Mouse (Mus musculus) midbrain, embryonic 16.5 days (tissue): ENCODE measurements around the gene Lad1. TPM values are rescaled to one million over a fixed set of nuclear protein-coding genes. Genes with fewer than 3 reads are reported as not detected.

Source experiments
- ATAC-seq: fragments of 200-750 bp; cut with Nextera tagmentation; 2 replicates; pipeline ENCODE4 v1.8.0; 2017; ENCODE audit warnings: moderate TSS enrichment
- H3K27ac ChIP-seq: fragments of 300-500 bp; sonication (generic); 2 replicates; pipeline ENCODE4 v1.5.1; 2014; ENCODE audit warnings: mild to moderate bottlenecking, low read length, mixed read lengths
- H3K27me3 ChIP-seq: fragments of 300-500 bp; sonication (generic); 2 replicates; pipeline ENCODE4 v1.6.1; 2014; ENCODE audit warnings: low read depth, low read length, mixed read lengths; ENCODE audit not compliant: control insufficient read depth, insufficient read depth
- H3K36me3 ChIP-seq: fragments of 300-500 bp; sonication (generic); 2 replicates; pipeline ENCODE4 v1.6.1; 2014; ENCODE audit warnings: mild to moderate bottlenecking, low read length, moderate library complexity, mixed read lengths; ENCODE audit not compliant: control insufficient read depth, insufficient read depth
- H3K4me1 ChIP-seq: fragments of 300-500 bp; sonication (generic); 2 replicates; pipeline ENCODE4 v1.6.1; 2014; ENCODE audit warnings: mild to moderate bottlenecking, low read length, mixed read lengths; ENCODE audit not compliant: control insufficient read depth, insufficient read depth
- H3K4me2 ChIP-seq: fragments of 300-500 bp; sonication (generic); 2 replicates; pipeline ENCODE4 v1.6.1; 2014; ENCODE audit warnings: mild to moderate bottlenecking, low read length, mixed read lengths
- H3K4me3 ChIP-seq: fragments of 300-500 bp; sonication (generic); 2 replicates; pipeline ENCODE4 v1.5.1; 2014; ENCODE audit warnings: low read depth, mild to moderate bottlenecking, low read length, moderate library complexity, mixed read lengths
- H3K9ac ChIP-seq: fragments of 300-500 bp; sonication (generic); 2 replicates; pipeline ENCODE4 v1.6.1; 2014; ENCODE audit warnings: low read depth, low read length, mixed read lengths
- H3K9me3 ChIP-seq: fragments of 300-500 bp; sonication (generic); replicated peaks from 2 replicates; pipeline ENCODE4 v1.6.1; 2014; ENCODE audit warnings: mild to moderate bottlenecking, low read length, mixed read lengths; ENCODE audit not compliant: control insufficient read depth, poor library complexity, severe bottlenecking
- WGBS: fragments of 180-500 bp; shearing (Covaris S2); extraction: QIAGEN DNeasy Blood & Tissue Kit; methylation state at CpG from one replicate; pipeline ENCODE4 v1.1.7; 2014; 5-methylcytosine and 5-hydroxymethylcytosine counted together
- polyA plus RNA-seq: library from polyadenylated mRNA; unstranded; fragments of >200 nt; fragmentation: Nextera tagmentation; extraction: Ambion mirVana; gene quantifications from 2 replicates; pipeline ENCODE4 v1.2.1, GENCODE M21; 2015

Gene Lad1
- polyA plus RNA-seq, 1 experiment from 2014 or later: 0.95 TPM

DNA sequence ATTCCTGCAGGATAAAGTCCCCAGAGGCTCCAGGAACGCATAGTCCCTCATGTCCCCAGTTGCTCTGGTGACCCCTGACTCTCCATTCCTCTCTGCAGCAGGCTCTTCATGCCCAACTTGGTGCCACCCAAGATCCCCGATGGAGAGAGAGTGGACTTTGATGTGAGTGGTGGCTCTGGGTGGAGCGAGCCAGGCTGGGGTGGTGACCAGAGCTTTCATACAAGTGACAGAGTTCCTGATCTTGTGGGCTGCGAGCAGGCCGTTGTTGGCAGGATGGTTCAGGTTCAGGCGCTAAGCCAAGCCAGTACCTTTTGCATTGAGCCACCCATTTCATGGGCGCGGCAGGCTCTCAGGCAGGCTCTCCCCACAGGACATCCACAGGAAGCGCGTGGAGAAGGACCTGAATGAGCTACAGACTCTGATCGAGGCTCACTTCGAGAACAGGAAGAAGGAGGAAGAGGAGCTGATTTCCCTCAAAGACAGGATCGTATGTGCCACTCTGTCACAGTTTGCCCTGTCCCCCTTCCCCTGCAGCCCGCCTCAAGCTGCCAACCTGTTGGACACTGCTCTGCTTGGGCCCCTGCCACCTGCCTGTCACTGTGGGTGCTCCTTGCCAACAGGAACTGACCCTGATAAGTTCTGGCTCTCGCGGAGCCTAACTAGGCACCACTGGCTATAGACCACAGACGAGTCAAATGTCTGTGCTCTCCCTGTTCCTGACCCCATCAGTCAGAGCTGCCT lies 29.4 kb downstream of the Lad1 start:
- Histone ChIP-seq H3K4me2 (no peak overlapping the region), H3K9ac (no peak overlapping the region), H3K9me3 (no peaks in the 10 kb centered on the region), H3K4me3 (no peak overlapping the region), H3K36me3 (no peaks in the 10 kb centered on the region), H3K4me1 (no peaks in the 10 kb centered on the region), H3K27me3 (no peaks in the 10 kb centered on the region), H3K27ac (no peak overlapping the region)
- ATAC-seq: no peak
- whole genome bisulfite sequencing: 87% methylated on average over 17 of the region's 17 CpGs

DNA sequence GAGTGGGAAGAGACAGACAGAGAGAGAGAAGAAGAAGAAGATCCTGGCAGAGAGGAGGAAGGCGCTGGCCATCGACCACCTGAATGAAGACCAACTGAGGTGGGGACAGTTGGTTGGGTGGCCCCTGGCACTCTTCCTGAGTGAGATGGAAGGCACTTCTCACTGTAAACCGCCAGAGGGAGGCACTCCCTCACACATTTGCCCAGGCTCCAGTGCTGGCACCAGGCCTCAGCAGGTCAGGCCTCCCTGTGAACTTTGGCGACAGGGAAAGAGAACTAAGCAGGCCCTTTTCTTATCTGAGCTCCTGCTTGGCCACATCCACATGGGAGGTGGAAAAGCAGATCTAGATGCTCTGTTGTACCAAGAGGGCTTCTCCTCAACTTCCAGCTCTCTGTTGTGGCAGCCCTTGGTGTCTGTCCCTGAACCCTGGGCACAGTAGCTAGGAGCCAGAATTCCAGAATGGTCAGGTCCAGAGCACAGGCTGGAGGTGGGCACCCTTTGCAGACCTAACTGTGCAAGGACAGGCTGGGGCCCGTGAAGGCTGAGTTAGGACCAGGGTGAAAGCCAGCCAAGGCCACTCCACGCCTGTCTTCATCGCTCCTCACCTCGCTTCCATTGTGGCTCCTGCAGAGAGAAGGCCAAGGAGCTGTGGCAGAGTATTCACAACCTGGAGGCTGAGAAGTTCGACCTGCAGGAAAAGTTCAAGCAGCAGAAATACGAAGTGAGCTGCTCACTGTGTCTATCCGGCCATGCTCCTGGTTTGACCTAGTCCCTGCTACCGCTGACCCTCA lies 32.5 kb downstream of the Lad1 start:
- H3K4me3 ChIP-seq: no peak overlapping the region
- H3K36me3 ChIP-seq: no peaks in the 10 kb centered on the region
- no peak overlapping the region for H3K9ac ChIP-seq
- H3K4me2 ChIP-seq: no peak overlapping the region
- ATAC-seq: no peak
- H3K9me3 ChIP-seq: no peaks in the 10 kb centered on the region
- 73% methylated on average over 12 of the region's 12 CpGs for WGBS
- no peaks in the 10 kb centered on the region for H3K4me1 ChIP-seq
- H3K27ac ChIP-seq: no peak overlapping the region
- no peaks in the 10 kb centered on the region for H3K27me3 ChIP-seq

DNA sequence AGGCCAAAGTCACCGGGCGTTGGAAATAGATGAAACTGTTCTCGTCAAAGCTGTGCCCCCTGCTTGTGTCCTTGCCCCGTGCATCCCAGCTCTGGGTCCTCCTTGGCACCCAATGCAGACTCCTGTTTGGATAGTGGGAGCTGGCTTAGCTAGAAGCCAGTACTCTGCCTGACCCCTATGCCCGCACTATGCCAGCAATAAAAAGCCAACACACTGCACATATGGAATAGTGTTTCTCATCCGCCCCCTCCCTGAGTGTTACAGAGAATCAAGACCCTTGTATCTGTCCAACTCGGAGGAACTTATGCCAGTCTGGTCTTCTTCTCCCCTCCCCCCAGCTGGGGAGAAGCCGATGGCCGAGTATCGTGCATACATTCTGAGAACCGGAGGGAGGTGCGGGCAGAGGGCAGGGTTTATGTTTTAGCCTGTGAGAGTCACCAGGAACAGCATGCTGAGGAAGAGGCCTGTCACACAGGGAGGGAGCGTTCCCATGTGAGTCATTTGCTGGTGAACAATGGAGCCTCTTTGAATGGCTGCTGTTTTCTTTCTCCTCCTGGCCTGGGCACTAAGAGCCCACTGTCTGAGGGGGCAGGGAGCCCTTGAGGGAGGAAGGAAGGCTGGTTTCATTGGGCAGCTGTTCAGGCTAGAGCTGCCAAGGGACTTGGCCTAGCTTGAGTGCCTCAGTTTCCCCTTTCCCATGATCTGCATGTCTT lies 33.8 kb downstream of the Lad1 start:
- H3K36me3 ChIP-seq: no peaks in the 10 kb centered on the region
- H3K4me1 ChIP-seq: no peaks in the 10 kb centered on the region
- H3K4me3 ChIP-seq: no peak overlapping the region
- H3K27me3 ChIP-seq: no peaks in the 10 kb centered on the region
- no peaks in the 10 kb centered on the region for H3K9me3 ChIP-seq
- no peak overlapping the region for H3K4me2 ChIP-seq
- ATAC-seq: 0 out of 2 replicates have a peak, but pooled peaks have one; percentile 44
- no peak overlapping the region for H3K27ac ChIP-seq
- WGBS: 42% methylated on average over 13 of the region's 13 CpGs
- no peak overlapping the region for H3K9ac ChIP-seq

DNA sequence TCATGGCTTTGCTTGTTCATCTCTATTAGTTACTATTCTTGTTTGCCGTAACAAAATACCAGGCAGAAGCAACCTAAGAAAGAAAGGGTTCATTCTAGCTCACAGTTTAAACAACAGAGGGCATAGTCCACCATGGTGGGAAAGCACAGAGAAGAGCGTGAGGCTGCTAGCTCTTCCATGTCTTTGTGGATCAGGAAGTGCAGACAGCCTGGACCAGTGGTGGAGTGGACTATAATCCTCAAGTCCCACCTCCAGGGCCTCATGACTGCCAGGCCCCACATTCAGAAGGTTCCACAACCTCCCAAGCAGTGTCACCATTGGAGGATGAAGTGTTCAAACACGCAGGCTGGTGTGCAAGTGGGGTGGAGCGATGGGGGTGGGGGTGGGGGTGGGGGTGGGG lies 34.8 kb downstream of the Lad1 start:
- H3K27ac ChIP-seq: no peak overlapping the region
- H3K9me3 ChIP-seq: no peaks in the 10 kb centered on the region
- 94% methylated on average over 4 of the region's 4 CpGs for WGBS
- H3K4me1 ChIP-seq: no peaks in the 10 kb centered on the region
- no peak overlapping the region for H3K4me3 ChIP-seq
- no peaks in the 10 kb centered on the region for H3K36me3 ChIP-seq
- ATAC-seq: no peak
- H3K9ac ChIP-seq: no peak overlapping the region
- H3K27me3 ChIP-seq: no peaks in the 10 kb centered on the region
- no peak overlapping the region for H3K4me2 ChIP-seq

DNA sequence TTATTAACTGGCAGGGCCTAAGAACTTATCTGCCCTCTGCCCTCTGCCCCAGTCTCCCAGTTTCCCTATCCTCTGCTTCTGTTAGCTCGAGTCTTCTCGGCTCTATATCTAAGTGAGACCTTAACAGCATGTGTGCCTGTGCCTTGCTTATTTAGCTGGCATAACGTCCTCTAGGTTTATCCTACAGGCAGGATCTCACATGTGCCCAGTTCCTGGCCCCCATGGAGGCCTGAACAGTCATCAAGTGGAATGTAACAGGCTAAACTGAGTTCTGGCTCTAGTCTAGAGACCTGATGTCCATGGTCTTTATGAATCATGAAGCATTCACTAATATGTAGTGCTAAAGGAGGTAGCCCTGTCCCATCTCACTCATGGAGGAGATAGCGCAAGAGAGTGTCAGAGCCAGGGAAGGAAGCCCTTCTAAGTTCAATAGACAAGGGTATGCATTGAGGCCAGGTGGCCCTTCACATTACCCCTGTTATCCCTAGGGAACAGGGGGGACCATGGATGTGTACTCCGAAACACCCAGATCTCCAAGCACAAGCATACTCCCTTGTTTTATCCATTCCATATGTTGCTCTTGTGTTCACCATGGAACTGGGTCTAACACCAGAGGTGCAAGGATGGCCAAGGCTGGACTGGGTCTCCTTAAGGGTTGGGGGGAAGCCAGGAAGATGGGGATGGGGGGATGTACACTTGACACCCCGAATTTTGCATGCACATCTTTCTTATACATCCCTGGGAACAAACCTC lies 36.4 kb downstream of the Lad1 start:
- WGBS: 82% methylated on average over 6 of the region's 6 CpGs
- Histone ChIP-seq H3K27ac (no peak overlapping the region), H3K36me3 (no peaks in the 10 kb centered on the region), H3K4me1 (no peaks in the 10 kb centered on the region), H3K4me2 (no peak overlapping the region), H3K9me3 (no peaks in the 10 kb centered on the region), H3K4me3 (no peak overlapping the region), H3K9ac (no peak overlapping the region), H3K27me3 (no peaks in the 10 kb centered on the region)
- ATAC-seq: no peak

DNA sequence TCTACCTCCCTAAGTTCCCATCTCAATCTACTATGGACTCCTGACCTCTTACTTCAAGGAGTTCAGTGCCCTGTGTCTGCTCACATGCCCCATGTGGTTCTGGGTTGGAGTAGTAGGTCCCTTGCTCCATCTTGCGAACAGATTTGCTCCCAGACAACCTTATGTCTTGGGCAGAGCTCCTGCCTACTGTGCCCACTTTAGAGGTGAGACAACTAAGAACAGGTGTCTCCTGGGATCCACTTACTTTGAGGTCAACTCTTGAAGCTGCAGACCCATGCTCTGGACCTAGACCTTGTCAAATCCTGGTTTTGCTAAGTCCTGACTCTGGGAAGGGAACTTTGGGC lies 36.9 kb downstream of the Lad1 start:
- no peak overlapping the region for H3K4me3 ChIP-seq
- H3K9ac ChIP-seq: no peak overlapping the region
- no peak overlapping the region for H3K4me2 ChIP-seq
- no peak for ATAC-seq
- H3K4me1 ChIP-seq: no peaks in the 10 kb centered on the region
- no peaks in the 10 kb centered on the region for H3K27me3 ChIP-seq
- no peak overlapping the region for H3K27ac ChIP-seq
- H3K9me3 ChIP-seq: no peaks in the 10 kb centered on the region
- no peaks in the 10 kb centered on the region for H3K36me3 ChIP-seq
- WGBS: 97% methylated on average over 1 of the region's 1 CpGs

DNA sequence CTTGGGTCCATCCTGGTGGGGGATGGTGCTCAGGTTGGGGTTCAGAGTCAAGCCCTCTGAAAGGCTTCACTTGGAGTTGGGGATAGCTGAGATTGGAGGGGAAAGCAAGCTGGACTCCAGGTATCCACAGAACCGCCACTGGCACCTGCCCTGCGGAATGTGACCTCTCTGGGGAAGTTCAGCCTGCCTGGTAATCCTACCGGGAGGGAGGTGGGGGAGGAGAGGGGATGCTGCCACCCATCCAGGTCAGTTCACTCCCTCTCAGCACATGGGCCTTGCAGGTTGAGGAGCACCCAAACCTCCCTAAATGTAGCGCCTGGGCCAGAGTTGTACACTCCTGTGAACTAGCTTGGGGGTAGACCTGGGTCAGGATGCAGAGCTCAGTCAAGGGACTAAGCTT lies 37.7 kb downstream of the Lad1 start:
- WGBS: 68% methylated on average over 4 of the region's 4 CpGs
- H3K4me2 ChIP-seq: no peak overlapping the region
- no peaks in the 10 kb centered on the region for H3K36me3 ChIP-seq
- H3K27ac ChIP-seq: no peak overlapping the region
- H3K27me3 ChIP-seq: no peaks in the 10 kb centered on the region
- H3K9me3 ChIP-seq: no peaks in the 10 kb centered on the region
- no peak overlapping the region for H3K9ac ChIP-seq
- H3K4me3 ChIP-seq: no peak overlapping the region
- no peaks in the 10 kb centered on the region for H3K4me1 ChIP-seq
- no peak for ATAC-seq

DNA sequence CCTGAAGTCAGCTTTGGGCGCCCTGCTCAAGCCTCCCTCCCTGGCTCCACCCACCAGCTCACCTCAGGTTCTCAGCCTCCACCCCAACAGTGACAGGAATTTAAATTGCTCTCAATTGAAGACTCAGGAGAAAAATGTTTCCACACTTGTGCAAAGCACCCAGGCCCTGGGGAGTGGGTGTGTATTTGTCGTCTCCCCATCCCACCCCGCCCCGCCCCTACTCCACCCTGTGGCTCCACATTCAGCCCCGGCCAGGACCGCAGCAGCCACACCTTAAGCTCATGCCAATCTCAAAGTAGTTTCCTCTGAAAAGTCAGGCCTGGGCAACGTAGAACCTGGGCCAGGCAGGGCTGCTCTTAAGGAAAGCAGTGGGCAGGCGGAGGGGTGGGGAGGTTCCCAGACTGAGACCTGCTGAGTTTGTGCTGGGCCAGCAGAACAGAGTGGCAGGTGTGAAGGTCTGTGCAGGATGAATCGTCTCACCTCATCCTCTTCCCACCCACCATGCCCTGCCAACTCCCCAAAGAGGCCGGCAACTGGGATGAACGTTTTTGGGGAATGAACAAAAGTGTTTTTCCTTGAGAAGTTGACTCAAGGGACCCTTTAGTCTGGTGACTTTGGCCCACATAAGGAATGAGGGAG lies 38.9 kb downstream of the Lad1 start:
- H3K9ac ChIP-seq: no peak overlapping the region
- H3K36me3 ChIP-seq: no peaks in the 10 kb centered on the region
- no peaks in the 10 kb centered on the region for H3K27me3 ChIP-seq
- WGBS: 67% methylated on average over 11 of the region's 11 CpGs
- no peak overlapping the region for H3K4me3 ChIP-seq
- no peaks in the 10 kb centered on the region for H3K4me1 ChIP-seq
- H3K4me2 ChIP-seq: no peak overlapping the region
- H3K9me3 ChIP-seq: no peaks in the 10 kb centered on the region
- H3K27ac ChIP-seq: no peak overlapping the region
- ATAC-seq: no peak
